Mouse (Mus musculus) thymus, postnatal 10 days (tissue): ENCODE measurements around the gene Olfr1220.

ENCODE experiments used
- DNase-seq, 2 experiments: peaks; one replicate each; pipeline ENCODE4 v3.0.0; 2021; ENCODE audit warnings: low spot score in 2 of 2

The Olfr1220 gene

DNA sequence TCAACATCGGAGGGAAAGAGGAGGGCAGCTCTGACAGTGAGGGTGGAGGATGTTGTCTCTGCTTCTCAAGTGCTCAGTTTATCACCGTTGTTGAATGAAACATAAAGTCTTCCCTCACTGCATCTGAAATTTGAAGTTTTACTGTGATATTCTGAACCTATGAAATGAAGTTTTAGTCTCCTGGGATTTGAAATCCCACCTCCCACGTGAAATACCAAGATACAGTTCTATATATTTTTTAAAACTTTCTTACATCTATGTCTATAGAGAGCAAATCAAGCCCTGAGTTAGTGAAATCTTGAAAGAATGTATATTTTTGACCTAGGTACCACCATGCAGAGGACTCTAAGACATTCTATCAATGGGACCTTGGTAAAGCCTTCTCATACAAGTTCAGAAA lies at the start of gene Olfr1220:
Gene Olfr1220 (minus strand): TSS at position 101 of the 400 bp plus-strand sequence.
- DNase-seq: no peak

DNA sequence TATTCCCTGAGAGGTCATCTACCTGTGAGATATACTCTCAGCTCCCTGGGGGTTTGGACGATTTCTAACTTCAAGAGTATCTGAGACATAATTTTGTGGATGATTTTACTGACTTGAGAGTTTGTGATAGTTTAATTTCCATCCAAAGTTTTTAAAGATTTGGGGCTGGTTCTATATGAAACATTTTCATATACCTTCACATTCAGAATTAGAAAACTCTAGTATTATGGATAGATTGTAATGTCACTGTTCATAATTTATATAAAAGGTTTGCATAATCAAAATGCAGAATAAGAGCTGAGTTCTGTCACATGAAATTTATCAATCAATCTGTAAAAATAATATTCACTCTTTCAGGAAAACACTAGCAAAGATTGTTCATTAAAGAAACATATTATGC lies 44.8 kb upstream of the Olfr1220 start, which contains the start of gene Olfr1223:
Gene Olfr1223 (minus strand): TSS at position 101 of the 400 bp plus-strand sequence.
- DNase-seq: no peak

DNA sequence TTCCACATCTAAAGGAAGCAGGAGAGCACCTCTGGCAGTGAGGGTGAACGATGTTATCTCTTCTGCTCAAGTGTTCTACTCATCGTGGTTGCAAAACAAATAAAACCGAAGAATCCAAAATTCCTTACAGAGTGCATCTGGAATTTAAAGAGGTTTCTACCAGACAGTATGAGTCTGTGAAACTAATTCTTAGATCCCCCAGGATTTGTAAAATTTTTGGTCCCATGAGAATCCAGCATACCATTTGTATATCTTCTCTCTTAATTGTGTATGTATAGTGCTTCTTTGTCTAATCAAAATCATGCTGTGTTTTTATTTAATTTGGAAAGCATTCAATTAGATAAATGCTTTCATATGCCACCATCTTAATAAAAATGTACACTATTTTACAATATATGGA lies 26.3 kb upstream of the Olfr1220 start, which contains the start of gene Olfr1222:
Gene Olfr1222 (minus strand): TSS at position 101 of the 400 bp plus-strand sequence.
- no peak for DNase-seq

DNA sequence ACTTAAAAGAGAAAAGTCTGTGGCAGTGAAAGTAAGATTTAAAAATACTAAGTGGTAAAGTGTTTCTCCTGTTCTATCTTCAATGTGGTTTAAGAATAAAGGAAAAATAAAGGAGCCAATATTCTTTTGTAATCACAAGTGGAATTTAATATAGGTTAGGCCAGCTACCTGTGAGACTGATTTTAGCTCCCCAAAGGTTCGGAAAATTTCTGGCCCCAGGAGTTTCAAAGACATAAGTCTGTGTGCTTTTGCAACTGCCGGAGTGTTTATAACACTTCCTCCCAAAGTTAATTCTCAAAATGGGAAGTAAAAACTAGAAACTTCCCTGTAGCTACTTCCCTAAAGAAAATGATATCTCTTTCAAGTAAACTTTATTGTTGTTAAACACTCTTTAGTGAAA lies 10.5 kb upstream of the Olfr1220 start, which contains the start of gene Olfr1221:
Gene Olfr1221 (minus strand): TSS at position 101 of the 400 bp plus-strand sequence.
- DNase-seq: no peak

DNA sequence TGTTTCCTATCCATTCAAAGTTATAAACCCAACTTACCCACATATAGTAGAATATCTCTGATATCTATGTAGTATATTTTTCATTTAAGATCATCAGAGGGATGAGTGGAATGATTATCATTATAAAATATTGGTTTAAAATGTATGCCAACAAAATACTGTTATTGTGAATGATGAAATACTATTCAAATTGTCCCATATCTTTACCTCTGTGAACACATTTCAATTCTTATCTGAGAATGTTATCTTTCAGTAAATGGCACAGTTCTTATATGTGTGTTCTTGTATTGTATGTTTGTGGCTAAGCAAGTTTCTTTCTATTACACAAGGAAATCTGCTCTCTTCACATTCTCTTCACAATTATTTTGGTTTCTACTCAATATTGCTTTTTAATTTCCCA lies 984 bp downstream of the Olfr1220 start:
- no peak for DNase-seq

DNA sequence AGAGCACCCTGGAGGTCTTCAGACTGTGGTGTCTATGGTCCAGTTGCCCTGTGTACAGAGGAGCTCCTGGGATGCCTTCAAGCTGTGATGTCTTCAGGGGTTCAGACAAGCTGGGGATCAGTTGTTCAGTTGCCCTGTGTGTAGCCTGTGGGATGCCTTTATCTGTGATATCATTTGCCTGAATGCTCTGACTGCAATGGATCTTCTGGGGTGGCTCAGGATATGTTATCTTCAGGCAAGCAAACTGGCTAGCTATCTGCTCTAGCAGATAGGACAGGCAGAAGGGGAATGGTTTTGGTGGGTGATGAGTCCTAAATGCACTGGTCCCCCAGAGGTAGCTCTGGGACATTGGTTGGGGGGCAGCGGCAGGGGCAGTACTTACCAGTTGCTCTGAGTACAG lies 12.8 kb downstream of the Olfr1220 start:
- DNase-seq: no peak

DNA sequence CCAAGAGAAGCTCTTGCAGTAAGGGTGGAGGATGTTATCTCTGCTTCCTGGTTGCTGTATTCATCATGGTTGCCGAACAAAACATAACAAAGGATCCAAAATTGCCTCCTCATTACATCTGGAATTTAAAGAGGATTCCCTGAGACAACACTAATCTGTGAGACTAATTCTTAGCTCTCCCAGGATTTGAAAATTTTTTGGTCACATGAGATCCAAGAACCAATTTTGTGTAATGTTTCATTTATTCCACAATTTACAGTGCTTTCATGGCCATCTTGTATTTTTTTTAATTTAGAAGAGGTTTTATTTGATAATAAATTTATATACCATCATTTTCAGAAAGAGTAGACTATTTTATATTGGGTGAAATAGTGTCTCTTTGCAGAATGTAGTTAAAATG lies 23.2 kb downstream of the Olfr1220 start, which contains the start of gene Olfr1219:
Gene Olfr1219 (minus strand): TSS at position 101 of the 400 bp plus-strand sequence.
- no peak for DNase-seq

DNA sequence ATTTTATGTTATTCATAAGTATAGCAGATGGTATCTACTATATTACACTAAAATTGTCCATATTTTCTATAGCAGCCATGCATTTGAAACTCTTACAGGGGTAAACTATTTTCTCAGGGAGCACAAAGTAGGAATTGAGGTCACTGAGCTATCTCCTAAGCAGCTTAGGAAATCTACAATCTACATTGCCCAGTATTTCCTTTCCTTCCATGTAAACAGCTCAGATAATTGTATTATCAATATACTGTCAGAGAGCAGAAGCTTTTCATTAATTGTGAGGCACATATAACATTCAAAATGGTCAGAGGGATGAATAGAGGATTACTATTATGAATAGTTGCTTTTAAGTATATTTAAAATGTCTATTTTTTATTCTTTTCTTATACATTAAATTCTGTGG lies 25.1 kb downstream of the Olfr1220 start:
- no peak for DNase-seq

DNA sequence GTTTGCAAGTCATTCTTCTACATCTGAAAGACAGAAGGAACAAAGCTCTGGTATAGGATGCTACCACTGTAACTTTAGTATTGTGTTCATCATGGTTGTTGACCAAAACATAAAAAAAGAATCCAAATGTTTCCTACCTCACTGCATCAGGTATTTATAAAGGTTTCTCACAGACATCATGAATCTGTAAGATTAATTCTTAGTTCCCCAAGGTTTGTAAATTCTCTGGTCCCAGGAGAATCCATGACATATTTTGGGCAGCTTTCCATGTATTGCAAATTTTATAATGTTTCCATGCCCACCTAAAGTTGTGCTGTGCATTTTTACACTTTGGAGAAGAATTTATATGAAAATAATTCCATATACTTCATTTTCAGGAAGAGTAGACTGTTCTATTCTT lies 45.5 kb downstream of the Olfr1220 start, which contains the start of gene Olfr1218:
Gene Olfr1218 (minus strand): TSS at position 101 of the 400 bp plus-strand sequence.
- no peak for DNase-seq
